Mouse (Mus musculus): Measurements from ENCODE around the gene Aspdh. TPM values are rescaled to one million over a fixed set of nuclear protein-coding genes. Genes with fewer than 3 reads are reported as not detected.

Gene Aspdh
- polyA plus RNA-seq, 1 experiment from 2014 or later, result 4.8 TPM

GRCm38 (mm10) chr7:44456302-44456701 lies 8.9 kb upstream of the Aspdh start:
- Histone ChIP-seq H3K9ac (no peak overlapping the region), H3K4me3 (replicated peaks) (no peak overlapping the region), H3K4me1 (peaks cover 20% of the 10 kb centered on the region), H3K4me2 (no peak overlapping the region), H3K27me3 (peaks cover 11% of the 10 kb centered on the region), H3K27ac (no peak overlapping the region), H3K36me3 (replicated peaks) (peaks cover 75% of the 10 kb centered on the region), H3K9me3 (no peaks in the 10 kb centered on the region)
- 97% methylated on average over 1 of the region's 1 CpGs for WGBS
- no peak for ATAC-seq (ENCODE audit: low FRiP score)

GRCm38 (mm10) chr7:44460067-44460466 lies 5.1 kb upstream of the Aspdh start:
- ATAC-seq (ENCODE audit: low FRiP score), result no peak
- peaks cover 26% of the 10 kb centered on the region for H3K27me3 ChIP-seq
- H3K4me1 ChIP-seq, result peaks cover 30% of the 10 kb centered on the region
- no peak overlapping the region for H3K4me3 ChIP-seq (replicated peaks)
- H3K36me3 ChIP-seq (replicated peaks), result peaks cover 86% of the 10 kb centered on the region
- H3K9me3 ChIP-seq, result no peaks in the 10 kb centered on the region
- WGBS, result 84% methylated on average over 6 of the region's 6 CpGs
- H3K9ac ChIP-seq, result no peak overlapping the region
- H3K4me2 ChIP-seq, result no peak overlapping the region
- no peak overlapping the region for H3K27ac ChIP-seq

DNA sequence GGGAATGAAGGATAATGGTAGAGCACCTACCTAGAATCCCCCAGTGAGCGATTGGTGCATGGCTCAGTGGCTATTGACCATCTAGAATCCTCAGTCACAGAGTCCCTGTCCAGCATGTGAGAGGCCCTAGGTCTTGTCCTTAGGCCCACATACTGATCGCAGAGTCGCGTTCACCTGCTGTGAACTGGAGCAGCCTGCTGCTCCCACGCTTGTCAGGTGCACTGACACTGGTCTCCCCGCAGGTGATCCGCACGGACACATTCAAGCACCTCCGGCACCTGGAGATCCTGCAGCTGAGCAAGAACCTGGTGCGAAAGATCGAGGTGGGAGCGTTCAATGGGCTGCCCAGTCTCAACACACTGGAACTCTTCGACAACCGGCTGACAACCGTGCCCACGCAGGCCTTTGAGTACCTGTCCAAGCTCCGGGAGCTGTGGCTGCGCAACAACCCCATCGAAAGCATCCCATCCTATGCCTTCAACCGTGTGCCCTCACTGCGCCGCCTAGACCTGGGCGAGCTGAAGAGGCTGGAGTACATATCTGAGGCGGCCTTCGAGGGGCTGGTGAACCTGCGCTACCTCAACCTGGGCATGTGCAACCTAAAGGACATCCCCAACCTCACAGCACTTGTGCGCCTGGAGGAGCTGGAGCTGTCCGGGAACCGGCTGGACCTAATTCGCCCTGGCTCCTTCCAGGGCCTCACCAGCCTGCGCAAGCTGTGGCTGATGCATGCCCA lies 4.3 kb upstream of the Aspdh start:
- WGBS, result 86% methylated on average over 31 of the region's 31 CpGs
- peaks cover 35% of the 10 kb centered on the region for H3K4me1 ChIP-seq
- H3K4me2 ChIP-seq, result no peak overlapping the region
- no peaks in the 10 kb centered on the region for H3K9me3 ChIP-seq
- H3K36me3 ChIP-seq (replicated peaks), result peaks cover 79% of the 10 kb centered on the region
- H3K4me3 ChIP-seq (replicated peaks), result no peak overlapping the region
- no peak overlapping the region for H3K27ac ChIP-seq
- ATAC-seq (ENCODE audit: low FRiP score), result no peak
- H3K27me3 ChIP-seq, result peaks cover 26% of the 10 kb centered on the region
- no peak overlapping the region for H3K9ac ChIP-seq

GRCm38 (mm10) chr7:44461503-44462217 lies 3.5 kb upstream of the Aspdh start:
- Histone ChIP-seq H3K9ac (no peak overlapping the region), H3K9me3 (no peaks in the 10 kb centered on the region), H3K4me2 (no peak overlapping the region), H3K36me3 (replicated peaks) (peaks cover 71% of the 10 kb centered on the region), H3K27ac (no peak overlapping the region), H3K4me1 (peaks cover 35% of the 10 kb centered on the region), H3K27me3 (peaks cover 26% of the 10 kb centered on the region), H3K4me3 (replicated peaks) (no peak overlapping the region)
- WGBS, result 83% methylated on average over 57 of the region's 57 CpGs
- no peak for ATAC-seq (ENCODE audit: low FRiP score)

DNA sequence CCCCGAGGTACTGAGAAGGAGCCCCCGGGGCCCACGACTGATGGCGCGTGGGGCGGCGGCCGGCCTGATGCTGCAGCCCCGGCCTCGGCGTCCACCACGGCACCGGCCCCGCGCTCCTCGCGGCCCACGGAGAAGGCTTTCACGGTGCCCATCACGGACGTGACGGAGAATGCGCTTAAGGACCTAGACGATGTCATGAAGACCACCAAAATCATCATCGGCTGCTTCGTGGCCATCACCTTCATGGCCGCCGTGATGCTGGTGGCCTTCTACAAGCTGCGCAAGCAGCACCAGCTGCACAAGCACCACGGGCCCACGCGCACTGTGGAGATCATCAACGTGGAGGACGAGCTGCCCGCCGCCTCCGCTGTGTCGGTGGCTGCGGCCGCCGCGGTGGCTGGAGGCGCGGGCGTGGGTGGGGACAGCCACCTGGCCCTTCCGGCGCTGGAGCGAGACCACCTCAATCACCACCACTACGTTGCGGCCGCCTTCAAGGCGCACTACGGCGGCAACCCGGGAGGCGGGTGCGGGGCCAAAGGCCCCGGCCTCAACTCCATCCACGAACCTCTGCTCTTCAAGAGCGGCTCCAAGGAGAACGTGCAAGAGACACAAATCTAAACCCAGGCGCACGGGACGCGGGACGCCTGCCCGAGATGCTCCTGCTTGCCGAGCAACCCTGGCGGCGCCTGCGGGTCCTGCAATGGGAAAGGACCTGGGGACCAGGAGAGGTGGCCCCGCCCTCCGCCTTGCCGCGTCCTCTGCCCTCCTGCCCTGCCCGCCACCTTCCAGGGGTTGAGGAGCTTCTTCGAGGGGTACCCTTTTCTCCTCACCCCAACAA lies 2.8 kb upstream of the Aspdh start:
- ATAC-seq (ENCODE audit: low FRiP score), result no peak
- H3K27ac ChIP-seq, result 0 out of 2 replicates have a peak overlapping the region, but pooled peaks have one; percentile 2
- H3K4me3 ChIP-seq (replicated peaks), result no peak overlapping the region
- peaks cover 64% of the 10 kb centered on the region for H3K36me3 ChIP-seq (replicated peaks)
- 34% methylated on average over 77 of the region's 77 CpGs for WGBS
- peaks cover 43% of the 10 kb centered on the region for H3K4me1 ChIP-seq
- H3K27me3 ChIP-seq, result peaks cover 26% of the 10 kb centered on the region
- H3K9ac ChIP-seq, result no peak overlapping the region
- peak overlapping the region; percentile 17; the same call in 1 of the 2 replicates for H3K4me2 ChIP-seq
- H3K9me3 ChIP-seq, result no peaks in the 10 kb centered on the region

DNA sequence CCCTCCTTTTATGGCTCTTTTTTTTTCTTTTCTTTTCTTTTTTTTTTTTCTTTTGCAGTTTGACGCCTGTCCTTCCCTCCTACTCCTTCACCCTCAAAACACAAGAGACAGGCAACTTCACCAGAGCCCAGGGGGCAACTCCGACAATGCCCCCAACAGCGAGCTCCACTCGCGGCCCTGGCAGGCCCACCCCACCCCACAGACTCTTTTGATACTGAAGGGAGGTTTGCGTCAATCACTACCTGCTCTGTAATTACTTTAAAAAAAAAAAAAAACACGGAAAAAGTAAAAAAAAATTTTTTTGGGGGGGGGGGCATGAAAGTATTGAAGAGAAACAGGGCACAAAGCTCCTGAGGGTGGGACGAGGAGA lies 2.1 kb upstream of the Aspdh start:
- H3K4me2 ChIP-seq, result no peak overlapping the region
- peaks cover 46% of the 10 kb centered on the region for H3K4me1 ChIP-seq
- peaks cover 58% of the 10 kb centered on the region for H3K36me3 ChIP-seq (replicated peaks)
- ATAC-seq (ENCODE audit: low FRiP score), result no peak
- H3K27ac ChIP-seq, result no peak overlapping the region
- peaks cover 26% of the 10 kb centered on the region for H3K27me3 ChIP-seq
- no peak overlapping the region for H3K4me3 ChIP-seq (replicated peaks)
- no peak overlapping the region for H3K9ac ChIP-seq
- WGBS, result 47% methylated on average over 8 of the region's 8 CpGs
- no peaks in the 10 kb centered on the region for H3K9me3 ChIP-seq

DNA sequence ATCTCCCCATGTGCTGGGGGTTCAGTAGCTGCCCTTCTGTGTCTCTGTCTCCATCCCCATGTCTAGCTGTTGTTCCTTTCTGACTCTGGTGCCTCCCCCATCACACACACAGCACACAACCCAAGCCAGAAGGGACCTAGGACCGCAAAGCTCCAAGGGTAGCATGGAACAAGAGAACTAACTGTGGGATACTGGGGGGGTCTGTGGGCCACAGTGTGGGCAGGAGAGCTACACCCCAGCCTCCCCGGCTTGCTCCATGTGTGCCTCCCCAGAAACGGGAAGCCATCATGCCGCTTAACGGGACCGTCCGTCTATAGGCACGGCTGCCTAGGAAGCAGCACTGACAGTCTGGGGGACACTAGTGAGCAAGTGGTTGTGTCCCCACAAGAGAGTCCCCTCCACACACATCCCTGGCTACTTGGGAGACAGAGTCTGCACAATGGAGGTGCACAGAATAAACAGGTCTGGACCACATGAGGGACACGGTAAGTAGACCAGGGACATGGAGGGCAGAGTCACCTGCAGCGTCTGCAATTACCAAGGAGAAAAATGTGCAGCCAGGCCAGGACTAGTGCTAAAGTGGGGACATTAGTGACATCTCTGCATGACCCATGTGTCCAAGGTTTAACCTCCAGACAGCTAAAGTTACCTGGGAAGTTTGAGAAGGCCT lies 1.5 kb upstream of the Aspdh start:
- H3K4me1 ChIP-seq, result peaks cover 51% of the 10 kb centered on the region
- no peak for ATAC-seq (ENCODE audit: low FRiP score)
- peak overlapping the region; percentile 33; the same call in 1 of the 2 replicates for H3K9ac ChIP-seq
- H3K9me3 ChIP-seq, result no peaks in the 10 kb centered on the region
- 87% methylated on average over 10 of the region's 10 CpGs for WGBS
- H3K36me3 ChIP-seq (replicated peaks), result peaks cover 52% of the 10 kb centered on the region
- H3K27ac ChIP-seq, result peak overlapping the region; percentile 80
- H3K4me2 ChIP-seq, result no peak overlapping the region
- no peak overlapping the region for H3K4me3 ChIP-seq (replicated peaks)
- peaks cover 26% of the 10 kb centered on the region for H3K27me3 ChIP-seq

DNA sequence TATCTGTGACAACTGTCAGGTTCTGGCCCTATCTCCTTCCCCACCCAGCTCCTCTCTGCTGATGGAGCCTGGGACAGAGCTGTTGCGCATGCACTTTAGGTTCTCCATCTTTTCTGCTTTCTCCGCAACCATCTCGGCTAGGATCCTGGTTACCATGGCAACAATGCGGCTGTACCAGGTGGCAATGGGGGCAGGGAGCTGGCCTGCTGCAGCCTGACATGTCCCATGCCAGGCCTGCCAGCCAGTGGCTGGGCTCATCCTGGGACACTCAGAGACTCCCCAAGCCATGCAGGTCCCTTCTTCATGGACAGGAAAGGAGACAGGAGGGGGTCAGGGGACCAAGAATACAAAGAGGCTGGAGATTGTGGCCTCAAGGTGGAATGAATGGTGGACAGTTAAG lies 680 bp upstream of the Aspdh start:
- H3K27ac ChIP-seq, result peak overlapping the region; percentile 80

DNA sequence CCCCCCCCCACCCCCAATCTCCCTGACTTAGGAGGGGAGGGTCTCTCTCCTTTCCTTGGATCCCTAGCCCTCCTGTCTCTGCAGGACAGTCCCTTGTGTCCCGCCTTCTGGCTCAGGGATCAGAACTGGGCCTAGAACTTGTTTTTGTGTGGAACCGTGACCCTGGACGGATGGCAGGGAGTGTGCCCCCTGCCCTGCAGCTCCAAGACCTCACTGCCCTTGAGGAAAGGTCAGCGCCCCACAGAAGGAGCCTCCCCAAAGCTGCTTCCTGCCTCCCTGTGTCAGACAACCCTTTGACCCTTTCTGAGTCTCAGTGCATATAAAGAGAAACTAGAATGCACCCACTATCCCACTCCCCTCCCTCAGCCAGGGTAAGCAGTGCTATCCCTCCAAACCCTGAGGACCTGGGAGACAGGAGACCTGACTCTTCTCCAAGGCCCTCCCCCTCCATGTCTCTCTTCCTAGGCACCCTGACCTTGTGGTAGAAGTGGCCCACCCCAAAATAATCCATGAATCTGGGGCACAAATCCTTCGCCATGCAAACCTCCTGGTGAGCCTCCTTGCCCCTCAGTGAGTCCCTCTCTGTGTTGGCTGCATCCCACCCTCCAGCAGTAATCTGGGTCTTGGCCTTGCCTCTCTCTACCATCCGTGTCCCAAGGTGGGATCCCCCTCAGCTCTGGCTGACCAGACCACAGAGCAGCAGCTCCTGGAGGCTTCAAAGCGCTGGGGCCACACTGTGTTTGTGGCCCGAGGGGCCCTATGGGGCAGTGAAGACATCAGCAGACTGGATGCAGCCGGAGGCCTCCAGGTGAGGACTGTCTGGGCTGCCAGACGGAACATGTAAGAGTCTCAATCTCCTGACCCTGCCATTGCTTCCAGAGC lies 1.1 kb downstream of the Aspdh start:
- H3K4me1 ChIP-seq, result peaks cover 60% of the 10 kb centered on the region
- no peak overlapping the region for H3K4me3 ChIP-seq (replicated peaks)
- H3K9me3 ChIP-seq, result no peaks in the 10 kb centered on the region
- H3K4me2 ChIP-seq, result no peak overlapping the region
- 0 out of 2 replicates have a peak overlapping the region, but pooled peaks have one; percentile 50 for H3K27ac ChIP-seq
- peaks cover 27% of the 10 kb centered on the region for H3K36me3 ChIP-seq (replicated peaks)
- peaks cover 16% of the 10 kb centered on the region for H3K27me3 ChIP-seq
- WGBS, result 70% methylated on average over 10 of the region's 10 CpGs
- H3K9ac ChIP-seq, result no peak overlapping the region
- ATAC-seq (ENCODE audit: low FRiP score), result no peak

More for the DNA sequence above, 680 bp upstream of the Aspdh start:
- Histone ChIP-seq H3K9me3 (no peaks in the 10 kb centered on the region), H3K4me3 (replicated peaks) (no peak overlapping the region), H3K27me3 (peaks cover 26% of the 10 kb centered on the region), H3K4me1 (peaks cover 60% of the 10 kb centered on the region), H3K4me2 (peak overlapping the region; percentile 19; the same call in 1 of the 2 replicates), H3K36me3 (replicated peaks) (peaks cover 44% of the 10 kb centered on the region), H3K9ac (peak overlapping the region; percentile 33; the same call in 1 of the 2 replicates)
- peak; percentile 6; the same call in 1 of the 2 replicates for ATAC-seq (ENCODE audit: low FRiP score)
- 25% methylated on average over 4 of the region's 4 CpGs for WGBS

GRCm38 (mm10) chr7:44466888-44467311 lies 1.7 kb downstream of the Aspdh start:
- no peak overlapping the region for H3K4me3 ChIP-seq (replicated peaks)
- H3K9ac ChIP-seq, result no peak overlapping the region
- no peak for ATAC-seq (ENCODE audit: low FRiP score)
- H3K36me3 ChIP-seq (replicated peaks), result peaks cover 21% of the 10 kb centered on the region
- no peaks in the 10 kb centered on the region for H3K9me3 ChIP-seq
- peak overlapping the region; percentile 67; the same call in 1 of the 2 replicates for H3K4me2 ChIP-seq
- peaks cover 59% of the 10 kb centered on the region for H3K4me1 ChIP-seq
- 81% methylated on average over 16 of the region's 16 CpGs for WGBS
- H3K27me3 ChIP-seq, result peaks cover 9% of the 10 kb centered on the region; the same call in 1 of the 2 replicates
- H3K27ac ChIP-seq, result peak overlapping the region; percentile 92
